8 mouse cellular contexts compared by ENCODE assay signal in genomic region chr10:121475101-121475671, GRCm38 (mm10). TPM values are rescaled to one million over a fixed set of nuclear protein-coding genes. Genes with fewer than 3 reads are reported as not detected.
DNase-seq lines count a peak whose midpoint lies in the region; ATAC-seq and TF ChIP-seq lines count a peak whose summit lies in the region.

No protein-coding gene starts in this region.

- peak overlapping the region; percentile 52 for H3K4me3 ChIP-seq in C2C12 (ENCODE audit: insufficient read depth, poor library complexity, severe bottlenecking)
- H3K4me3 ChIP-seq in embryonic fibroblast, embryonic 13.5 days (ENCODE audit: insufficient read depth, low read length) = peak overlapping the region; percentile 81
- H3K4me3 ChIP-seq in lung, postnatal 0 days (ENCODE audit: low read depth, low read length) = peak overlapping the region; percentile 90

- no peak for TF ChIP-seq CTCF in C2C12 (IDR thresholded peaks at IDR 0.05; ENCODE audit: control insufficient read depth, insufficient read depth, insufficient read length)
- no peak for TF ChIP-seq CTCF in embryonic fibroblast, embryonic 13.5 days (IDR thresholded peaks at IDR 0.05; ENCODE audit: borderline replicate concordance, insufficient read depth, low read length)
- TF ChIP-seq CTCF in lung, postnatal 0 days (IDR thresholded peaks at IDR 0.05) = no peak

- peak; percentile 43 to 44 for DNase-seq in adrenal gland, adult 18-20 months (ENCODE audit: low spot score in 2 of 2)
- no peak for DNase-seq in adrenal gland, postnatal 4 days (ENCODE audit: low spot score in 2 of 2)
- peak; percentile 50 for DNase-seq in induced T-regulatory cell, adult 2 months (ENCODE audit: low read depth)
- DNase-seq in lung, postnatal 0 days (ENCODE audit: low spot score) = no peak
- peak; percentile 23 for DNase-seq in testis, postnatal 14 days (ENCODE audit: low spot score)
- no peak for DNase-seq in cerebellum, postnatal 14 days

- peak overlapping the region; percentile 96 for H3ac ChIP-seq in C2C12 (ENCODE audit: control insufficient read depth, insufficient read length, low read depth)

- H3K27me3 ChIP-seq in C2C12 (ENCODE audit: control insufficient read depth, insufficient read depth, insufficient read length) = no peaks in the 10 kb centered on the region
- no peaks in the 10 kb centered on the region for H3K27me3 ChIP-seq in lung, postnatal 0 days (replicated peaks; ENCODE audit: insufficient read depth, low read length)

- under 1% methylated on average over 31 of the region's 31 CpGs for WGBS in lung, postnatal 0 days

- H3K4me2 ChIP-seq in lung, postnatal 0 days (replicated peaks; ENCODE audit: low read depth, low read length) = peak overlapping the region; percentile 76

- H3K79me2 ChIP-seq in C2C12 (ENCODE audit: control insufficient read depth, insufficient read depth) = peaks cover 28% of the 10 kb centered on the region

- H3K9ac ChIP-seq in lung, postnatal 0 days (replicated peaks; ENCODE audit: low read depth) = peak overlapping the region; percentile 89

- peak overlapping the region; percentile 54 for H3K27ac ChIP-seq in embryonic fibroblast, embryonic 13.5 days (ENCODE audit: insufficient read depth, low read length)
- peak overlapping the region; percentile 90 for H3K27ac ChIP-seq in lung, postnatal 0 days (ENCODE audit: low read length)

- peaks cover 9% of the 10 kb centered on the region for H3K79me3 ChIP-seq in C2C12 (ENCODE audit: low read depth)

- ATAC-seq in lung, postnatal 0 days = no peak

- 0 out of 2 replicates have a peak, but pooled peaks cover 2% of the 10 kb centered on the region for H3K4me1 ChIP-seq in embryonic fibroblast, embryonic 13.5 days (ENCODE audit: control insufficient read depth, insufficient read depth, low read length)
- peaks cover 20% of the 10 kb centered on the region for H3K4me1 ChIP-seq in lung, postnatal 0 days (ENCODE audit: insufficient read depth, low read depth, low read length)

- no peaks in the 10 kb centered on the region for H3K36me3 ChIP-seq in C2C12 (ENCODE audit: control insufficient read depth, insufficient read depth)
- H3K36me3 ChIP-seq in lung, postnatal 0 days (ENCODE audit: insufficient read depth, low read length) = no peaks in the 10 kb centered on the region

- no peak for TF ChIP-seq EP300 in lung, postnatal 0 days (IDR thresholded peaks at IDR 0.05)

- no peaks in the 10 kb centered on the region for H3K9me3 ChIP-seq in lung, postnatal 0 days (ENCODE audit: low read length)

- peak; percentile 17; the same call in 1 of the 2 replicates for TF ChIP-seq POLR2A in embryonic fibroblast, embryonic 13.5 days (IDR thresholded peaks at IDR 0.05; ENCODE audit: low read depth, low read length)

TF ChIP-seq in C2C12, 6 proteins besides CTCF, POLR2A, EP300 and RAD21:
- TF ChIP-seq USF1 (IDR thresholded peaks at IDR 0.05; ENCODE audit: low read depth) (no peak), MYOG (IDR thresholded peaks at IDR 0.05; ENCODE audit: control insufficient read depth, extremely low read depth, insufficient read length) (no peak), CEBPB (IDR thresholded peaks at IDR 0.05; ENCODE audit: low read depth) (no peak), FOSL1 (IDR thresholded peaks at IDR 0.05; ENCODE audit: insufficient read depth, low read length, poor library complexity, severe bottlenecking) (no peak), MAX (IDR thresholded peaks at IDR 0.05) (no peak), MYOD1 (IDR thresholded peaks at IDR 0.05; ENCODE audit: control insufficient read depth, insufficient read length, low read depth) (no peak)
TF ChIP-seq in C2C12: peak in this region for 0.

RNA-seq across cellular contexts. Expression of gene Rassf3, which starts 1.0 kb away (rescaled TPM):
- total RNA-seq in adrenal gland, adult 18-20 months (2021) = 10 to 100 TPM; 39.2 to 44.8 TPM
- 10 to 100 TPM; 37.6 to 44.5 TPM for total RNA-seq in adrenal gland, postnatal 4 days (2021)
- polyA plus RNA-seq in C2C12 (2012; fragmentation: generic; extraction: Trizol) = 8.9 TPM
- 18.0 and 20.5 TPM in 2 replicates for polyA plus RNA-seq in embryonic fibroblast, embryonic 13.5 days (2011; ENCODE audit: insufficient read length, low read depth, missing spikeins)
- 22.9 and 26.4 TPM in 2 replicates for polyA plus RNA-seq in lung, postnatal 0 days (2015; fragmentation: Nextera tagmentation; extraction: Ambion mirVana)

Comparison
In these comparisons a context has a peak if more than half of its experiments do, and no peak if none do; other contexts are left out.
1. DNase-seq: peak in adrenal gland, adult 18-20 months (2 of 2), induced T-regulatory cell, adult 2 months (single experiment) and testis, postnatal 14 days (single experiment); none in adrenal gland, postnatal 4 days (0 of 2), lung, postnatal 0 days (single experiment) and cerebellum, postnatal 14 days (0 of 2).
2. Peak in every context shown above with its lines, with median percentiles within 50 percentile points of each other: H3K4me3 ChIP-seq.